Mouse (Mus musculus): ENCODE data around the gene Acox3. TPM values are rescaled to one million over a fixed set of nuclear protein-coding genes. Genes with fewer than 3 reads are reported as not detected.

The Acox3 gene
- total RNA-seq, 2 experiments from 2014 or later: 7.4 to 22.1 TPM

- ATAC-seq (replicated peaks; ENCODE audit: low FRiP score, poor library complexity, severe bottlenecking): no peak
These were observed 60.7 kb downstream of the Acox3 start for GRCm38 (mm10) chr5:35643401-35644048.

- ATAC-seq (replicated peaks; ENCODE audit: low FRiP score, poor library complexity, severe bottlenecking): no peak
These were observed 61.2 kb downstream of the Acox3 start for GRCm38 (mm10) chr5:35644082-35644481.

DNA sequence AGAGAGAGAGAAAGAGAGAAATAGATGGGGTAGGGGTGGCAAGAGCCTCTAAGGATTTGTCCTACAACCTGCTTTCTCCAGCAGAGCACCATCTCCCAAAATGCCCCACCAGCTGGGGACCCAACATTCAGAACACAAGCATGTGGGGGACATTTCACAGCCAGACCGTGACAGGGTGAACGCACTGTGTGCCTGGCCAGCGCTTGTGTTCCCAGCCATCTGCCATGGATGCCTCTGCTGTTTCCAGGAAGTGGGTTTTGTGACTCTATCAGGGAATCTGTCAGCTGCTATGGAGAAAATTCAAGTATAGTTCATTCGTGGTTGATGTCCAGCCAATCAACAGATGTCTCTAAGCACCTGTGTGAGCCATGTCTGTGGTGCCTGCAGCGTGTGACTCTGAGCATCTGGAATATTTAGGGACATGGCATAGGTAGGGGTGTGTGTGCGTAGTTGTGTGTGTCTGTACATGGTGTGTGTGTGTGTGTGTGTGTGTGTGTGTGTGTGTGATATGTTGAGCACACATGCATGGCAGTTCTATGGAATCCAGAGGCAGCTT is 63.2 kb downstream of the Acox3 start:
- ATAC-seq (replicated peaks; ENCODE audit: low FRiP score, poor library complexity, severe bottlenecking): no peak

DNA sequence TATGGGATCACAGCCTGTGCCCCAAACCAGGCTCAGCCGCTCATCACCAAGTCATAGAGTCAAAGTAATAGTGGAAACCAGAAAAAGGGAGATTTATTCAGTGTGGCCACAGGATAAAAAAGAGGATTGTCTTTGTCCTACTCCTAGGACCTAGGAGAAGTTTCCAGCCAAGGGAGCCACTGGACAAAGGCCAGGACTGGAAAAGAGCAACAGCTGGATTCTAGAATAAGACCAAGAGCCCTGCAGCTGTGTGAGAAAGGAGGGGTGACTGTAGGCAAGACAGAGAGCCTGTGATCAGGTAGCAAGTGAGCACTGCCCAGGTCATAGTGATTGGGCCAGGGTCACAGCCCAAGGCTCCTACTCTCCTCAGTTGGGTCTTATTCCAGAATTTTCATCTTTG is 64.1 kb downstream of the Acox3 start:
- ATAC-seq (replicated peaks; ENCODE audit: low FRiP score, poor library complexity, severe bottlenecking): no peak

DNA sequence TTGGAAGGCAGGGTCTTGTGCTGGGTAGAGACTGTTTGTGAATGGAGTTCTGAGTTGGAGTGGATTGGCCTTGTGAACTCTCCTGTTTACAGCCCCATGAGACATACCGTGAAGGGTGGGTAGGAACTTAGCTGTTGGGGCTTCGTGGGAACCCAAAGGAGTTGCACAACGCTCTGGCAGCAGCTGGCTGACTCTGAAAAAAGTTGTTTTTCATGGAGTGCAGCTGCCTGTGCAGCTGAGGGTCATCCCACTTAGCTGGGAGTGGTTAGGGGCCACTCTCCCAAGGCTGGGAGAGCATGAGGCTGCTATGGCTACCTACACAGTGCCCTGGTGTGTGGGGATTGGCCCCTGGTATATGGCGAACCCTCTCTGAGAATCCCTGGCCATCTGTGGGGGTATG is 64.7 kb downstream of the Acox3 start:
- no peak for ATAC-seq (replicated peaks; ENCODE audit: low FRiP score, poor library complexity, severe bottlenecking)

DNA sequence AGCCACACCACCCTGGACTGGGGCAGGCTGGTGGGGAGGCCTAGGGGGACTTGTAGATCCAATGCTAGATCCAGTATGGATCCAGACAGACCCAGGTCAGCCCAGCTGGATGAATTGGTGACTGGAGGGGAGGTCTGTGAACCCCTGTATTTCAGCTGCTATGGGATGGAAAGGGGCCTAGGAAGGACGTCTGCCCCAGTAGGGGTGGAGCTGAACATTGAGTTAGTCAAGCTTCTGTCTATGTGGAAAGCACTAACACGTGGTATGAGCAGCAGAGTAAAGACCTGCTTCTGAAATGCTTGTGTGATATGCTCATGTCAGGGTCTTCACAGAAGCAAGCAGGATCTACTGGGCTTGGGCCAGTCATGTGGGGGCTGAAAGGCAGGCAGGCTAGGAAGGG is 65.4 kb downstream of the Acox3 start:
- ATAC-seq (replicated peaks; ENCODE audit: low FRiP score, poor library complexity, severe bottlenecking): no peak

DNA sequence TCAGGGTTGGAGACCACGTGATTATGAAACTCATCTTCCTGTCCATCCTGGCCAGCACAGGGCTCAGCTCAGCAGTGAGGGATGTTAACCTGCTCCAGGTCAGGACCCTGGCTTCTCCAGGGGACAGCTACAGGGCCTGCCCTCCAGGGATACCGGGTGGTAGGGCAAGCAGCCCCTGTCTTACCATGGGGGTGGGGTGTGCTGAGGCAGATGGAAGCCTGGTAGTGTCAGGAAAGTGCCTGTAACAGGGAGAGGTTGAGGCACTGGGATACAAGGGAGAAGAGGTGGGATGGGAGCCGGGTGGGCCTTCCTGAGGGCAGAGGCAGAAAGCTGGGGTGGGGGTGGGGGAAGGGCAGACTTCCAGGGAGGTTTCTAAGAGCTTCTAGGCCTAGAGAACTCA is 69.5 kb downstream of the Acox3 start:
- ATAC-seq (replicated peaks; ENCODE audit: low FRiP score, poor library complexity, severe bottlenecking): no peak

- ATAC-seq (replicated peaks; ENCODE audit: low FRiP score, poor library complexity, severe bottlenecking): no peak
These were observed 70.0 kb downstream of the Acox3 start for GRCm38 (mm10) chr5:35652872-35653271.

DNA sequence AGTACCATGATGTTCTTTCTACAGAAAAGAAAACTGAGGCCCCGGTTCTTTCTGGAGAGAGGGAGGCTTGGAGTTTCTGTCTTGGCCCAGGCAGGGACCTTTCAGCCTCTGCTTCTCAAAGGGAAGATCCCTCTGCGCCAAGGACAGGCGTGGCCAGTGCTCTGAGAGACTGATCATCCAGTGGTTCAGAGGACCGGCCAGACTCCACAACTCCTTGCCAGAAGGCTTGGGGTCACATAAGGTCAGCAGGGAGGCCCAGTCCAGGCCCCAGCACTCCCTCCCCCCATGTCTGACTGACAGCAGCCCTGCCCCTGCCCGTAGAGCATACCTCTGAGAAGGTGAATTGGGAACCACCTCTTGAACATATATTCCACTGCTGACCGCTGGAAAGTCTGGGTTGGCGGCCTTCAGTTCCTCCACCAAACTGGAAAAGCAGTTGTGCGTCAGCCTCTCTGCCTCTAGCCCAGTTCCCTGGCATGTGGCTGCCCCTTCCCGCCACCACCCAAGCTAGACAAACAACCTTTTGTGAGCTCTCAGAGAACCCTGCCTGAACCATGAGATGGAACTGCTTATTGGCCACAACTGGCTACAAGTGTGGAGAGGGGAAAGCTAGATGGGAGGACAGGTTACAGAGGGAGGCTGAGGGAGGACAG is 71.0 kb downstream of the Acox3 start:
- no peak for ATAC-seq (replicated peaks; ENCODE audit: low FRiP score, poor library complexity, severe bottlenecking)

DNA sequence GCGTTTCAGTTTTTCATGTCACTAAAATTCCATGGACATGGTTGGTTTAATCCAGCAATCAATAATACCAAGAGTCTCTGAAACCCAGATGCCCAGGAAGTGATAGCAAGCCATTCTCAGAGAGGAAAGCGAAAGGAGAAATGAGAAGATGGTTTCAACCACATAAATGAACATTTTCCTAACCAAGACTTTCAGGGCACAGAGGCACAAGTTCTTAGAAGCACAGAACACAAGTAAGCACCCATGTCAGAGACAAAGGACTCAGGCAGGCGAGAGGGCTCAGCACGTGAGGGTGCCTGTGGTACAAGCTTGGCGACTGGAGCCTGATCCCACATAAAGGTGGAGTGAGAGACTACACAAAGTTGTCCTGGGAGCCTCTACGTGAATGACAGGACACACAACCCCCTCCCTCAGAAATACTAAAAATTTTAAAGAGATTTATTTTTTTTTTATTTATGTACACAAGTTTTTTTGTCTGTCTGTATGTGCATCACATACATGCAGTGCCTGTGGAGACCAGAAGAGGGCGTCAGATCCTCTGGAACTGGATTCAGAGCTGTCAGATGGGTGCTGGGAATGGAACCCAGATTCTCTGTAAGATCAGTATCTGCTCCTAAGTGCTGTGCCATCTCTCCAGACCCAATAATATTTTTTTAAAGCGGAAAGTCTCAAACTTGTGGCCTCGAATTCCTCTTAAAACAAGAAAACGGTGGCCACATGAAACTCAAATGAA is 73.1 kb downstream of the Acox3 start:
- no peak for ATAC-seq (replicated peaks; ENCODE audit: low FRiP score, poor library complexity, severe bottlenecking)

DNA sequence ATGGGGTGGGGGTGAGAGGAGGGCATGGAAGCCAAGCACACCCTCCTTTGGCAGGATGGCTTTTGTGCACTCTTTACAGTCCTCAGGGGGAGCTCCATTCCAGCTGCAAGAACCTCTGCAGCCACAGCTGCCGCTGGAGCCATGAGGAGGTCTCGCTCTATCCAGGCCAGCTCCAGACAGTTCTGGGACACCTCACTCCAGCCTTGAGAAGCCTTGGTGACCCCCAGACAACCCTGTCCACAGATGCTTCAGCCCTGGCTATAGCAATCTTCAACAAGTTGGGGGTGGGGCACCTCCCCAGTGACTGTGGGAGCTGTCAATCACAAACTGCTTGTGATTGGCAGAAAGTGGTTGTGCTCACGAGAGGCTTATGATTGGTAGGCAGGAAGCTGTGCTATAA is 76.7 kb downstream of the Acox3 start:
- no peak for ATAC-seq (replicated peaks; ENCODE audit: low FRiP score, poor library complexity, severe bottlenecking)

GRCm38 (mm10) chr5:35661210-35661609 is 78.4 kb downstream of the Acox3 start:
- no peak for ATAC-seq (replicated peaks; ENCODE audit: low FRiP score, poor library complexity, severe bottlenecking)

DNA sequence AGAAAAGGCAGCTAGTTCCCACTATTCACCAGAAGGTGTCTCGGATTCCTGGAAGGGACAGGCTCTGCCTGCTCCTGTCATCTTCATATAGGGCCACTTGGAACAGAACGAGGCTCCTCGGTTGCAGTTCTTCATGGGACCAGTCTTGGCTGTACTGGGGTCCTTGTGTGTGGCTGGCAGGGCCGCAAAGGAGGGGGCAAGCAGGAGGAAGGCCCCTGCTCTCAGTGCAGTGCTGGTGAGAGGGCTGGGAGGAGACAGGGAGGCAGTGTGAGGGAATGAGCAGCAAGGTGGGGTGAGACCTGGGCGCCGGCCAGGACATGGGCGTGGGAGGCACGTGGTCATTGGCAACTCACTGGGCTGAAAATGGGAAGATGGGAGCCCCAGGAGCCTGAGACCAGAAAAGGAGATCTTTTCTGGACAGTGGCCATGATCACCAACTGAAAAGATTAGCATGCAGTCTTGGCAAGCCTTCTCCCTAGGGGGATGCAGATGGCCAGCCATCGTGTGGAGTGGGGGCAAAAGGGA is 79.2 kb downstream of the Acox3 start:
- ATAC-seq (replicated peaks; ENCODE audit: low FRiP score, poor library complexity, severe bottlenecking): no peak

Other genes with a start within 250 kb of the Acox3 start
- gene Hmx1, start 193.9 kb upstream of the Acox3 start, total RNA-seq (2015; ENCODE audit: low replicate concordance): not detected in 2 replicates
- not detected in 2 replicates for gene Hmx1, start 193.9 kb upstream of the Acox3 start, total RNA-seq (2017; ENCODE audit: low replicate concordance)
- gene Cpz, start 57.3 kb upstream of the Acox3 start, total RNA-seq (2015; ENCODE audit: low replicate concordance): not detected in 2 replicates
- gene Cpz, start 57.3 kb upstream of the Acox3 start, total RNA-seq (2017; ENCODE audit: low replicate concordance): not detected in 2 replicates
- gene Trmt44, start 8.0 kb upstream of the Acox3 start, total RNA-seq (2015; ENCODE audit: low replicate concordance): 0.42 and 2.1 TPM in 2 replicates
- 2.0 and 4.3 TPM in 2 replicates for gene Trmt44, start 8.0 kb upstream of the Acox3 start, total RNA-seq (2017; ENCODE audit: low replicate concordance)
- gene Htra3, start 96.7 kb downstream of the Acox3 start, total RNA-seq (2015; ENCODE audit: low replicate concordance): not detected in 2 replicates
- not detected in 2 replicates for gene Htra3, start 96.7 kb downstream of the Acox3 start, total RNA-seq (2017; ENCODE audit: low replicate concordance)
- 0.63 and 1.3 TPM in 2 replicates for gene Sh3tc1, start 156.9 kb downstream of the Acox3 start, total RNA-seq (2015; ENCODE audit: low replicate concordance)
- gene Sh3tc1, start 156.9 kb downstream of the Acox3 start, total RNA-seq (2017; ENCODE audit: low replicate concordance): 1.8 and 2.2 TPM in 2 replicates
- not detected in 2 replicates for gene Ablim2, start 174.8 kb downstream of the Acox3 start, total RNA-seq (2015; ENCODE audit: low replicate concordance)
- gene Ablim2, start 174.8 kb downstream of the Acox3 start, total RNA-seq (2017; ENCODE audit: low replicate concordance): not detected in 2 replicates

Data from erythroblast, adult 5-6 weeks (primary cell).